Mouse (Mus musculus) small intestine, adult 2 months (tissue): ENCODE measurements at regions not wholly inside any gene's neighbourhood (a gene's known extent, or its start where the extent isn't known, plus 50 kb on each side); places are given as distances from the start of the nearest gene placed in this dataset.

Source experiments
- CTCF ChIP-seq: fragments of 200-500 bp; IDR thresholded peaks from 2 replicates; pipeline ENCODE4 v1.5.1; 2012; ENCODE audit warnings: low read depth, mild to moderate bottlenecking, control low read depth, inconsistent platforms, low read length, moderate library complexity, mixed read lengths; ENCODE audit not compliant: insufficient replicate concordance, insufficient read length; ENCODE audit errors: extremely low read depth
- POLR2A ChIP-seq: fragments of 200-500 bp; IDR thresholded peaks from 2 replicates; pipeline ENCODE4 v1.6.1; 2012; ENCODE audit warnings: low read depth, mild to moderate bottlenecking, control low read depth, inconsistent platforms, low read length, moderate library complexity

DNA sequence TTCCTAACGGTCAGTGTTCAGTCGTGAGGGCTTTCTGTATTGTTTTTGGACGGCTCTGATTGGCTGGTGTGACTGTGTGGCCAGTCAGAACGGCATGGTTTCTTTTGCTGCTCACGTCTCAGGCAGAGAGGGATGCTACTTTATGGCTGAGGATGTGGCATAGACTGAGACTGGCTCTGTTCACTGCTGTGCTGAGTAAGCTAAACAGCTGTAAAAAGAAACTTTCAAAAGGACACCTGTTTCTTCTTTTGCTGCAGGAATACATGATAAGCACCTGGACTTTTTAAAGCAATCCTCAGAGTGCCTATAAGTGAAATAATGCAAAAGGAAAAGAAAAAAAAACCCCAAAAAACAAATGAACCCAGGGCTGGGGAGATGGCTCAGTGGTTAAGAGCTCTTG, 113.7 kb upstream of the Klf14 start:
- TF ChIP-seq CTCF (no peak), POLR2A (no peak)
